Mouse (Mus musculus) spleen, adult 18-20 months (tissue): Measurements from ENCODE around the gene Ddr2.
"Not testable (repeated sequence)": the region's sequence is repeated elsewhere in the genome, so short reads cannot be mapped to it uniquely, and the experiment has no call there.

Experiments used
- DNase-seq, 2 experiments: peaks; one replicate each; pipeline ENCODE4 v3.0.0; 2022; ENCODE audit warnings: mixed read lengths in 2 of 2

Gene Ddr2

GRCm38 (mm10) chr1:170110516-170111332 lies at the start of gene Ddr2:
Ddr2 (minus strand) TSS chr1:170110762.
- no peak for DNase-seq

GRCm38 (mm10) chr1:170159707-170160106 lies 49.1 kb upstream of the Ddr2 start:
- no peak for DNase-seq

- no peak for DNase-seq
Measured at GRCm38 (mm10) chr1:170155761-170156160, 45.2 kb upstream of the Ddr2 start.

- no peak for DNase-seq
Measured at GRCm38 (mm10) chr1:170155298-170155697, 44.7 kb upstream of the Ddr2 start.

- no peak for DNase-seq
Measured at GRCm38 (mm10) chr1:170153986-170154385, 43.4 kb upstream of the Ddr2 start.

- peak in 1 of 2 experiments; percentile 7 for DNase-seq
Measured at GRCm38 (mm10) chr1:170152552-170152951, 42.0 kb upstream of the Ddr2 start.

- DNase-seq: no peak
Measured at GRCm38 (mm10) chr1:170150870-170151269, 40.3 kb upstream of the Ddr2 start.

GRCm38 (mm10) chr1:170149756-170150155 lies 39.2 kb upstream of the Ddr2 start:
- DNase-seq: no peak

GRCm38 (mm10) chr1:170148536-170148935 lies 38.0 kb upstream of the Ddr2 start:
- no peak for DNase-seq

GRCm38 (mm10) chr1:170147651-170148448 lies 37.3 kb upstream of the Ddr2 start:
- peak; percentile 42 to 55 for DNase-seq

- DNase-seq: no peak
Measured at GRCm38 (mm10) chr1:170145606-170146005, 35.0 kb upstream of the Ddr2 start.

- no peak for DNase-seq
Measured at GRCm38 (mm10) chr1:170142256-170142871, 31.8 kb upstream of the Ddr2 start.

- DNase-seq: no peak
Measured at GRCm38 (mm10) chr1:170141626-170142025, 31.1 kb upstream of the Ddr2 start.

GRCm38 (mm10) chr1:170136351-170137009 lies 25.9 kb upstream of the Ddr2 start:
- DNase-seq: peak; percentile 34 to 47

- DNase-seq: no peak
Measured at GRCm38 (mm10) chr1:170134264-170134663, 23.7 kb upstream of the Ddr2 start.

- no peak for DNase-seq
Measured at GRCm38 (mm10) chr1:170130962-170131361, 20.4 kb upstream of the Ddr2 start.

GRCm38 (mm10) chr1:170124644-170125043 lies 14.1 kb upstream of the Ddr2 start:
- no peak for DNase-seq

GRCm38 (mm10) chr1:170113616-170114015 lies 3.1 kb upstream of the Ddr2 start:
- DNase-seq: no peak

GRCm38 (mm10) chr1:170112261-170112660 lies 1.7 kb upstream of the Ddr2 start:
- DNase-seq: no peak

GRCm38 (mm10) chr1:170111651-170112226 lies 1.2 kb upstream of the Ddr2 start:
- no peak for DNase-seq

- DNase-seq: no peak
Measured at GRCm38 (mm10) chr1:170109776-170110515, 616 bp downstream of the Ddr2 start.

- DNase-seq: not testable (repeated sequence)
Measured at GRCm38 (mm10) chr1:170102814-170103213, 7.7 kb downstream of the Ddr2 start.
